Mouse (Mus musculus): ENCODE measurements around the gene Gm20716.

- TF ChIP-seq CTCF (IDR thresholded peaks at IDR 0.05; ENCODE audit: insufficient read depth, low read depth, low read length) (peak; percentile 83), POLR2A (IDR thresholded peaks at IDR 0.05; ENCODE audit: insufficient read depth, low read depth, low read length) (no peak)
Measured at GRCm38 (mm10) chr2:168274374-168274935, 44.3 kb upstream of the Gm20716 start.

Measured in olfactory bulb, adult 2 months (tissue).